ENCODE assay signal across 9 mouse cellular contexts in the genomic region with DNA sequence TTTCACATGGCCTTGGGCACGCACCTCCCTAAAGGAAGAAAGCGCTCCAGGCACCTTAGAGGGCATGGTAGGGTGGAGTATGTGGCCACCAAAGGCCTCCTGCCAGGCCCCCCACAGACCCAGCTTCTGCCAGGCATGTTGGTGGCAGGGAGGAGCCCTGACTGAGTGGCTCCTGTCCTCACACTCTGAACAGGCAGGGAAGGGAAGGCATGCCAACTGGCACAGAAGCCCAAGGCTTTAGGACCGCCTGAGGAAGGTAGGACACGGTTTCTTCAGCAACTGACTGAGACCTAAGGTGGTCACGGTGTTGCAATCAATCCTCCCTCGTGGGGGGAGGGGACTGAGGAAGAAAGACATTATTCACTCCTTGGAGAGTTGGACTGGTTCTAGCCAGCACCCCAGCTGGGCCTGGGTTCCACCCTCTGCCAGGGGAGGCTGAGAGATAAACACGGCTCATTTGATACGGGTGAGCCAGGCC. TPM values are rescaled to one million over a fixed set of nuclear protein-coding genes. Genes with fewer than 3 reads are reported as not detected.
A peak's percentile ranks its signal among the peaks of the same experiment; 100 is the strongest.
DNase-seq lines count a peak whose midpoint lies in the region; ATAC-seq and TF ChIP-seq lines count a peak whose summit lies in the region.
"Had no signal": no experiment of that assay in that cellular context is flagged by ENCODE, and none has a peak within 500 bp of the region (broad histone marks: within the 10 kb centered on the region; RNA-seq: fewer than 3 reads in every experiment).

No protein-coding gene starts in this region.

- intact Hi-C loops in heart, postnatal 14 days (cut with DNase I): no loop called here
- intact Hi-C loops in left cerebral cortex, adult 2 months (cut with DNase I): no loop called here

- H3K36me3 ChIP-seq in forebrain, embryonic 15.5 days: no peaks in the 10 kb centered on the region

- H3K4me1 ChIP-seq in forebrain, embryonic 15.5 days: no peaks in the 10 kb centered on the region; the same call in 1 of the 2 replicates

- no peak for ATAC-seq in forebrain, embryonic 15.5 days (replicated peaks)

- no peaks in the 10 kb centered on the region for H3K9me3 ChIP-seq in forebrain, embryonic 15.5 days

- peaks cover 9% of the 10 kb centered on the region; the same call in 1 of the 2 replicates for H3K27me3 ChIP-seq in forebrain, embryonic 15.5 days

- H3K9ac ChIP-seq in forebrain, embryonic 15.5 days (replicated peaks): no peak overlapping the region

- no peak for TF ChIP-seq CTCF in left cerebral cortex, adult 2 months (IDR thresholded peaks at IDR 0.05)

- H3K4me3 ChIP-seq in left cerebral cortex, adult 2 months: no peak overlapping the region
- no peak overlapping the region for H3K4me3 ChIP-seq in forebrain, embryonic 15.5 days

- 68% methylated on average over 8 of the region's 8 CpGs for WGBS in forebrain, embryonic 15.5 days

- H3K4me2 ChIP-seq in forebrain, embryonic 15.5 days (replicated peaks): no peak overlapping the region

- H3K27ac ChIP-seq in left cerebral cortex, adult 2 months: no peak overlapping the region
- H3K27ac ChIP-seq in forebrain, embryonic 15.5 days (replicated peaks): no peak overlapping the region
- H3K27ac ChIP-seq: macrophage had no signal

- peak; percentile 14 for DNase-seq in heart, adult 8-10 months (ENCODE audit: low spot score)
- no peak for DNase-seq in heart, postnatal 14 days
- DNase-seq in adrenal gland, adult (ENCODE audit: inconsistent age in 2 of 2, low spot score in 1 of 2): peak; percentile 73 to 89
- DNase-seq in cerebellum, postnatal 36 days: peak; percentile 71 to 73
- peak; percentile 33 for DNase-seq in kidney, postnatal 10 days
- DNase-seq in right cerebral cortex, postnatal 14 days: no peak
- DNase-seq in left cerebral cortex, adult 2 months (ENCODE audit: extremely low spot score in 1 of 2, low spot score in 2 of 2): no peak

RNA-seq across cellular contexts. Expression of gene Chrdl2, which starts 8.2 kb away (rescaled TPM):
- not detected for total RNA-seq in heart, adult 8-10 months (2022)
- total RNA-seq in heart, postnatal 14 days (2021): not detected
- under 1 TPM; 0.34 to 0.49 TPM for total RNA-seq in left cerebral cortex, adult 2 months (2021)
- not detected in 2 replicates for polyA plus RNA-seq in forebrain, embryonic 15.5 days (2015; fragmentation: Nextera tagmentation; extraction: Ambion mirVana)
- polyA plus RNA-seq: macrophage had no signal

RNA-seq across cellular contexts. Expression of gene Rnf169, which starts 33.9 kb away (rescaled TPM):
- total RNA-seq in heart, adult 8-10 months (2022): 10 to 100 TPM in 1 of 4 experiments, 1 to 10 TPM in 3; 8.1 to 10.5 (median 9.4) TPM
- 10 to 100 TPM; 14.7 TPM for total RNA-seq in heart, postnatal 14 days (2021)
- total RNA-seq in left cerebral cortex, adult 2 months (2021): 10 to 100 TPM; 49.4 to 51.3 TPM
- polyA plus RNA-seq in forebrain, embryonic 15.5 days (2015; fragmentation: Nextera tagmentation; extraction: Ambion mirVana): 5.1 TPM in 2 replicates

Comparison
In these comparisons a context has a peak if more than half of its experiments do, and no peak if none do; other contexts are left out.
1. DNase-seq: peak in heart, adult 8-10 months (single experiment), adrenal gland, adult (2 of 2), cerebellum, postnatal 36 days (2 of 2) and kidney, postnatal 10 days (single experiment); none in heart, postnatal 14 days (0 of 2), right cerebral cortex, postnatal 14 days (single experiment) and left cerebral cortex, adult 2 months (0 of 2).